Mouse (Mus musculus) embryonic fibroblast, embryonic 13.5 days (primary cell): ENCODE measurements around the gene 9430038I01Rik. TPM values are rescaled to one million over a fixed set of nuclear protein-coding genes. Genes with fewer than 3 reads are reported as not detected.

Experiments used
- H3K27ac ChIP-seq: 2 replicates; pipeline ENCODE4 v1.5.1; 2012; ENCODE audit warnings: low read length, control low read depth, inconsistent platforms; ENCODE audit not compliant: insufficient read depth
- H3K4me1 ChIP-seq: 2 replicates; pipeline ENCODE4 v1.6.1; 2011; ENCODE audit warnings: low read length; ENCODE audit not compliant: control insufficient read depth, insufficient read depth
- H3K4me3 ChIP-seq: 2 replicates; pipeline ENCODE4 v1.5.1; 2011; ENCODE audit warnings: mild to moderate bottlenecking, control low read depth, low read length; ENCODE audit not compliant: insufficient read depth
- CTCF ChIP-seq: IDR thresholded peaks from 2 replicates; pipeline ENCODE4 v1.5.1; 2011; ENCODE audit warnings: mild to moderate bottlenecking, control low read depth, low read length, moderate library complexity, borderline replicate concordance; ENCODE audit not compliant: insufficient read depth
- POLR2A ChIP-seq: IDR thresholded peaks from 2 replicates; pipeline ENCODE4 v1.6.1; 2011; ENCODE audit warnings: low read depth, mild to moderate bottlenecking, control low read depth, low read length, moderate library complexity
- polyA plus RNA-seq: library from polyadenylated mRNA; stranded (reverse); fragments of >200 nt; gene quantifications from 2 replicates; pipeline ENCODE4 v1.2.4, GENCODE M21; 2011; ENCODE audit warnings: low read depth; ENCODE audit not compliant: missing spikeins, insufficient read length

9430038I01Rik gene
- polyA plus RNA-seq, 1 experiment: 5.8 TPM

DNA sequence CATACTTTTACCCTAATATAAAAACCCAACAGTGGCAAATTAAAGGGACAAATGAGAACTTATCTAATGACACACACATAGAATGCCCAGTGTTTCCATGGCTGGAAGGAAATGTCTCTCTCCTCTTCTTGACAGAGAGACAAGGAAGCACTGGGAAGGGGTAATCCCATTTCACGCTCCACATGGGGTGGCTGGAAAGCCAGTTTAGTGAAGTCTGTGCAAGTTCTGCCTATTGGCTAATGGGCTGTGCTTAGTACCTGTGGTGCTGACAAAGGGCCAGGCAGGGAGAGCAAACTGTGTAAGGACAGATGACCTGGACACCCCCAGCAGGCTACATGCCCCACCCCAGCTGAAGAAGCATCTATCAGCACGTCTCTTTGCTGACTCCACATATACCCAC, 40.4 kb downstream of the 9430038I01Rik start:
- H3K27ac ChIP-seq: no peak overlapping the region
- no peak for TF ChIP-seq CTCF
- TF ChIP-seq POLR2A: no peak
- H3K4me3 ChIP-seq: no peak overlapping the region
- no peaks in the 10 kb centered on the region for H3K4me1 ChIP-seq

DNA sequence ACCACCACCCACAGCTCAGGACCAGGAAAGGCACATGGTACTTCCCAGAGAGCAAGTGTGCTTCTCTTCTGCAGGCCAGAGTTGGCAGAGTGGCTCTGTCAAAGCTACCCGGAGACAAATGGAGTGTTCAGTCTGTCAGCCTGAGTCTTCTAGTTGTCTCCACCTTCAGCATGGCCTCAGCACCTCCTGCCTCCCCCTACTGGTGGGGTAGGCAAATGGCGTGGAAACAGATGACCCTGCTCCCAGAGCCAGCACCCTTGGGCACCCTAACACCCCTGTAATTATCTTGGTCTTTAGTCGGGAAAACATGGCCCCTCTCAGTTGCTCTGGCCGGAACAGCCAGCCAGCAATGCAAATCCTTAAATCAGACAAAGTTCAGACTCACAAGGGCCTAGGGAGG, 43.8 kb downstream of the 9430038I01Rik start:
- no peaks in the 10 kb centered on the region for H3K4me1 ChIP-seq
- no peak overlapping the region for H3K4me3 ChIP-seq
- TF ChIP-seq POLR2A (no peak), CTCF (0 out of 2 replicates have a peak, but pooled peaks have one; percentile 18)
- H3K27ac ChIP-seq: no peak overlapping the region

- TF ChIP-seq CTCF: no peak
- TF ChIP-seq POLR2A: no peak
- no peak overlapping the region for H3K27ac ChIP-seq
- no peaks in the 10 kb centered on the region for H3K4me1 ChIP-seq
- no peak overlapping the region for H3K4me3 ChIP-seq
Measured at GRCm38 (mm10) chr7:137365056-137365455, 45.5 kb downstream of the 9430038I01Rik start.

- Histone ChIP-seq H3K27ac (no peak overlapping the region), H3K4me1 (no peaks in the 10 kb centered on the region), H3K4me3 (no peak overlapping the region)
- TF ChIP-seq CTCF (no peak), POLR2A (no peak)
Measured at GRCm38 (mm10) chr7:137364571-137364970, 46.0 kb downstream of the 9430038I01Rik start.

DNA sequence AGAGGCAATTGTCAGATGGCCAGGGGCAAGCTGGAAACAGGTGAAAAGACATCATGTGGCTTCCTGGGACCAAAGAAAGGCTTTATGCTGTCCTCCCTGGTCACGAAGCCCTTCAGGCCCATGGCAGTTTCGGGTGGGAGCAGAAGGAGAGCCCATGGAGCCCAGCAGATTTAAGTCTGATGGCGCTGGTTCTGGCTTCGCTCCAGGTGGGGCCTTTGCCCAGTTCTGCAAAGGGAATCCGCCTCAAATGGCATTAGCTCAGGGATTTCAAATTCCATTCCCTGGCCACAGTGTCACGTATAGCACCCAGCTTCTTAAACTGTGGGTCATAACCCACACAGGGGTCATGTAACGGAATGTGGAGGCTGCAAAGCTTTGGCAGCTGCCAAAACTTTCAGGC, 63.7 kb downstream of the 9430038I01Rik start:
- Histone ChIP-seq H3K4me1 (no peaks in the 10 kb centered on the region), H3K4me3 (no peak overlapping the region), H3K27ac (no peak overlapping the region)
- TF ChIP-seq CTCF (no peak), POLR2A (no peak)

DNA sequence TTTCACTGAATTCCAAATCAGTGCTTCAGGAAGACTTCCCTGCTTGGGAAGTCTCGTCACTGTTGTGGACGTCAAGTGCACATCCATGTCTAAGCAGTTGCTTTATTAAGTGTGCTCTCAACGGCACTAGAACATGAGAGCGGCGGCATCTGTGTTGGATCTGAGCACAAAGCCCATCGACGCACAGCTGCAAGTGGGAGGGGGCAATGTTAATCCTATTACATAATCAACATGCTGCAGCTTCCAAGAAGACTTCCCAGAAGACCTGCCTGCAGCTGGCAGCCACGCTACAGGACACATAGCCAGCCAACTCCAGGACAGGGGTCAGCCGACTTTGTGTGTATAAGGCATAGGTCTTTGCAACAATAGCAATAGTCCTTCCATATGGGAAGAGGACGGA, 64.5 kb downstream of the 9430038I01Rik start:
- no peak overlapping the region for H3K4me3 ChIP-seq
- no peaks in the 10 kb centered on the region for H3K4me1 ChIP-seq
- TF ChIP-seq CTCF (no peak), POLR2A (no peak)
- H3K27ac ChIP-seq: no peak overlapping the region

GRCm38 (mm10) chr7:137333951-137334350, 76.6 kb downstream of the 9430038I01Rik start:
- TF ChIP-seq POLR2A (no peak), CTCF (no peak)
- H3K4me3 ChIP-seq: no peak overlapping the region
- H3K27ac ChIP-seq: no peak overlapping the region
- H3K4me1 ChIP-seq: no peaks in the 10 kb centered on the region

Other genes starting within 250 kb of the 9430038I01Rik start
- 12.9 and 17.0 TPM in 2 replicates for gene Ebf3, start 96.3 kb downstream of the 9430038I01Rik start, polyA plus RNA-seq
- 260 and 300 TPM in 2 replicates for gene Glrx3, start 26.9 kb upstream of the 9430038I01Rik start, polyA plus RNA-seq